Mouse (Mus musculus) thymus, adult 2 months (tissue): Measurements from ENCODE around the gene Dhx38.

Experiments
- CTCF ChIP-seq: fragments of 200-500 bp; IDR thresholded peaks from 2 replicates; pipeline ENCODE4 v1.5.1; 2012; ENCODE audit warnings: mild to moderate bottlenecking, control low read depth, low read length, moderate library complexity, borderline replicate concordance; ENCODE audit not compliant: control insufficient read depth, poor library complexity, insufficient read depth; ENCODE audit errors: extremely low read depth
- POLR2A ChIP-seq: fragments of 200-500 bp; IDR thresholded peaks from 2 replicates; pipeline ENCODE4 v1.6.1; 2012; ENCODE audit warnings: mild to moderate bottlenecking, low read length, control low read depth, moderate library complexity; ENCODE audit not compliant: control insufficient read depth, poor library complexity, insufficient read depth; ENCODE audit errors: extremely low read depth

- TF ChIP-seq CTCF (no peak), POLR2A (no peak)
These were observed 42.0 kb upstream of the Dhx38 start for GRCm38 (mm10) chr8:109607650-109608049.
